Comparison of ENCODE assay signal across 9 mouse cellular contexts in the genomic region with DNA sequence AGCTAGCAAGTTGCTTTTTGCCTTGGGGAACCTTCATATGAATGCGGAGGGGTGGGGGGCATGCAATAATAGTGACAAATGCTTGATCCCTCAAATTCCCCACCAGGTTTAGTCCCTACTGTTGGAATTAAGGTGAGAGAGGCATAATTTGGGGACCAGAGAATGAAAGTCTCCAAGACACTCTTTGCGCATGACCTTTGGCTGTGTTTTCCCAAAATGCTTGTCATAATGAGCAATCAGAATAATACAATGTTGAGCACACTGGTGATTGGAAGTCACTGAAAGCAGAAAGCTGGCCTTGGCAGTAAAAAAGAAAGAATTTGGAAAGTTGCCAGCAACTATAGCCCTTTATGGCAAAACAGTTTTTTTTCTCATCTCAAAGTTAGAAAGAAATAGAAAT. TPM values are rescaled to one million over a fixed set of nuclear protein-coding genes. Genes with fewer than 3 reads are reported as not detected.
DNase-seq lines count a peak whose midpoint lies in the region; ATAC-seq lines count a peak whose summit lies in the region.
"Had no signal": no experiment of that assay in that cellular context is flagged by ENCODE, and none has a peak within 500 bp of the region (broad histone marks: within the 10 kb centered on the region; RNA-seq: fewer than 3 reads in every experiment).

No protein-coding gene starts in this region.

- H3K4me1 ChIP-seq in kidney, embryonic 15.5 days, result peaks cover 14% of the 10 kb centered on the region
- 0 out of 2 replicates have a peak, but pooled peaks cover 2% of the 10 kb centered on the region for H3K4me1 ChIP-seq in embryonic facial prominence, embryonic 12.5 days
- no peaks in the 10 kb centered on the region; the same call in 1 of the 2 replicates for H3K4me1 ChIP-seq in intestine, embryonic 15.5 days (replicated peaks)
- peaks cover 11% of the 10 kb centered on the region for H3K4me1 ChIP-seq in neural tube, embryonic 13.5 days (replicated peaks)

- no peaks in the 10 kb centered on the region for H3K36me3 ChIP-seq in kidney, embryonic 15.5 days
- no peaks in the 10 kb centered on the region for H3K36me3 ChIP-seq in embryonic facial prominence, embryonic 12.5 days
- no peaks in the 10 kb centered on the region for H3K36me3 ChIP-seq in intestine, embryonic 15.5 days
- 0 out of 2 replicates have a peak, but pooled peaks cover 9% of the 10 kb centered on the region for H3K36me3 ChIP-seq in neural tube, embryonic 13.5 days

- peak overlapping the region; percentile 98 for H3K4me2 ChIP-seq in kidney, embryonic 15.5 days
- peak overlapping the region; percentile 99 for H3K4me2 ChIP-seq in embryonic facial prominence, embryonic 12.5 days (replicated peaks)
- H3K4me2 ChIP-seq in intestine, embryonic 15.5 days (replicated peaks), result peak overlapping the region; percentile 92
- peak overlapping the region; percentile 97 for H3K4me2 ChIP-seq in neural tube, embryonic 13.5 days

- H3K9me3 ChIP-seq in kidney, embryonic 15.5 days (replicated peaks), result no peaks in the 10 kb centered on the region
- no peaks in the 10 kb centered on the region for H3K9me3 ChIP-seq in embryonic facial prominence, embryonic 12.5 days
- H3K9me3 ChIP-seq in intestine, embryonic 15.5 days, result no peaks in the 10 kb centered on the region
- H3K9me3 ChIP-seq in neural tube, embryonic 13.5 days, result no peaks in the 10 kb centered on the region

- 70% methylated on average over 2 of the region's 2 CpGs for WGBS in kidney, embryonic 15.5 days
- WGBS in embryonic facial prominence, embryonic 12.5 days, result 58% methylated on average over 2 of the region's 2 CpGs
- 67% methylated on average over 2 of the region's 2 CpGs for WGBS in intestine, embryonic 15.5 days
- WGBS in neural tube, embryonic 13.5 days, result 53% methylated on average over 2 of the region's 2 CpGs

- 0 out of 2 replicates have a peak overlapping the region, but pooled peaks have one; percentile 54 for H3K9ac ChIP-seq in kidney, embryonic 15.5 days
- 0 out of 2 replicates have a peak overlapping the region, but pooled peaks have one; percentile 80 for H3K9ac ChIP-seq in embryonic facial prominence, embryonic 12.5 days
- no peak overlapping the region for H3K9ac ChIP-seq in intestine, embryonic 15.5 days
- peak overlapping the region; percentile 91 for H3K9ac ChIP-seq in neural tube, embryonic 13.5 days

- DNase-seq in kidney, adult 18-20 months, result no peak
- no peak for DNase-seq in B cell, adult 2 months
- no peak for DNase-seq in gastrocnemius, postnatal 4 days (ENCODE audit: low spot score in 2 of 2)
- no peak for DNase-seq in thymus, postnatal 10 days (ENCODE audit: low spot score in 2 of 2)

- no peak for ATAC-seq in kidney, embryonic 15.5 days (replicated peaks; ENCODE audit: low FRiP score)
- no peak for ATAC-seq in embryonic facial prominence, embryonic 12.5 days (ENCODE audit: insufficient number of reproducible peaks, insufficient read depth, low FRiP score, low TSS enrichment)
- no peak for ATAC-seq in intestine, embryonic 15.5 days
- 0 out of 2 replicates have a peak, but pooled peaks have one; percentile 5 for ATAC-seq in neural tube, embryonic 13.5 days (ENCODE audit: low read depth)

- peaks cover 42% of the 10 kb centered on the region for H3K27me3 ChIP-seq in kidney, embryonic 15.5 days
- H3K27me3 ChIP-seq in embryonic facial prominence, embryonic 12.5 days, result peaks cover 7% of the 10 kb centered on the region
- peaks cover 15% of the 10 kb centered on the region for H3K27me3 ChIP-seq in intestine, embryonic 15.5 days (replicated peaks)
- H3K27me3 ChIP-seq in neural tube, embryonic 13.5 days, result no peaks in the 10 kb centered on the region

- peak overlapping the region; percentile 73 for H3K4me3 ChIP-seq in kidney, embryonic 15.5 days (replicated peaks)
- peak overlapping the region; percentile 71 for H3K4me3 ChIP-seq in embryonic facial prominence, embryonic 12.5 days
- no peak overlapping the region; the same call in 1 of the 2 replicates for H3K4me3 ChIP-seq in intestine, embryonic 15.5 days (replicated peaks)
- peak overlapping the region; percentile 84 for H3K4me3 ChIP-seq in neural tube, embryonic 13.5 days

- no peak overlapping the region for H3K27ac ChIP-seq in kidney, embryonic 15.5 days
- H3K27ac ChIP-seq in embryonic facial prominence, embryonic 12.5 days, result no peak overlapping the region
- H3K27ac ChIP-seq in intestine, embryonic 15.5 days, result no peak overlapping the region
- H3K27ac ChIP-seq in neural tube, embryonic 13.5 days (replicated peaks), result no peak overlapping the region

RNA-seq across cellular contexts. Expression of a gene that starts 1.0 kb away (rescaled TPM):
- 1.2 and 2.1 TPM in 2 replicates for polyA plus RNA-seq in kidney, embryonic 15.5 days (2015; fragmentation: Nextera tagmentation; extraction: Ambion mirVana)
- 10.4 and 10.7 TPM in 2 replicates for polyA plus RNA-seq in embryonic facial prominence, embryonic 12.5 days (2016; fragmentation: Nextera tagmentation; extraction: Ambion mirVana)
- polyA plus RNA-seq in intestine, embryonic 15.5 days (2015; fragmentation: Nextera tagmentation; extraction: Ambion mirVana), result 1.5 and 2.1 TPM in 2 replicates
- polyA plus RNA-seq in neural tube, embryonic 13.5 days (2015; fragmentation: Nextera tagmentation; extraction: Ambion mirVana), result 13.9 and 14.9 TPM in 2 replicates
- total RNA-seq in gastrocnemius, postnatal 4 days (2021), result 10 to 100 TPM; 25.9 to 28.7 TPM
- total RNA-seq: MEL had no signal
